Mouse (Mus musculus): ENCODE measurements around the gene 6030468B19Rik. TPM values are rescaled to one million over a fixed set of nuclear protein-coding genes. Genes with fewer than 3 reads are reported as not detected.
A peak's percentile ranks its signal among the peaks of the same experiment; 100 is the strongest.
"Not testable (repeated sequence)": the region's sequence is repeated elsewhere in the genome, so short reads cannot be mapped to it uniquely, and the experiment has no call there.

Gene 6030468B19Rik
- polyA plus RNA-seq, 1 experiment from 2014 or later: 0.19 TPM

- Histone ChIP-seq H3K4me1 (ENCODE audit: control insufficient read depth in 2 of 2, insufficient read depth in 2 of 2, low read length in 2 of 2) (peaks cover 29 to 37% of the 10 kb centered on the region in 2 experiments), H3K9me3 (ENCODE audit: control insufficient read depth, low read length) (no peaks in the 10 kb centered on the region), H3K4me2 (ENCODE audit: low read length) (peak overlapping the region; percentile 100), H3K9ac (ENCODE audit: low read length) (peak overlapping the region; percentile 68), H3K27me3 (ENCODE audit: control insufficient read depth, insufficient read depth, low read length) (no peaks in the 10 kb centered on the region), H3K4me3 (ENCODE audit: control insufficient read depth in 1 of 2, insufficient read depth in 1 of 2, low read depth in 1 of 2, low read length in 2 of 2) (peak overlapping the region; percentile 44 to 60), H3K36me3 (ENCODE audit: control insufficient read depth, insufficient read depth, low read length) (peaks cover 5% of the 10 kb centered on the region), H3K27ac (replicated peaks in 1 of 2; ENCODE audit: control insufficient read depth in 1 of 2, insufficient read depth in 1 of 2, low read depth in 2 of 2, low read length in 2 of 2) (peak overlapping the region; percentile 65 to 94)
- WGBS: 4% methylated on average over 30 of the region's 31 CpGs
- ATAC-seq (ENCODE audit: insufficient number of reproducible peaks, insufficient read depth, low FRiP score, low read depth): no peak
These were observed 14.4 kb upstream of the 6030468B19Rik start for GRCm38 (mm10) chr11:117783089-117783488.

GRCm38 (mm10) chr11:117783683-117784309 is 13.7 kb upstream of the 6030468B19Rik start:
- H3K4me3 ChIP-seq (ENCODE audit: control insufficient read depth in 1 of 2, insufficient read depth in 1 of 2, low read depth in 1 of 2, low read length in 2 of 2): peak overlapping the region; percentile 5 to 60; a peak in 2 of 4 replicates
- H3K9ac ChIP-seq (ENCODE audit: low read length): peak overlapping the region; percentile 68
- H3K36me3 ChIP-seq (ENCODE audit: control insufficient read depth, insufficient read depth, low read length): no peaks in the 10 kb centered on the region
- H3K27ac ChIP-seq (replicated peaks in 1 of 2; ENCODE audit: control insufficient read depth in 1 of 2, insufficient read depth in 1 of 2, low read depth in 2 of 2, low read length in 2 of 2): no peak overlapping the region; a peak in 1 of 4 replicates
- H3K4me2 ChIP-seq (ENCODE audit: low read length): peak overlapping the region; percentile 100
- no peak for ATAC-seq (ENCODE audit: insufficient number of reproducible peaks, insufficient read depth, low FRiP score, low read depth)
- WGBS: 44% methylated on average over 10 of the region's 10 CpGs
- H3K27me3 ChIP-seq (ENCODE audit: control insufficient read depth, insufficient read depth, low read length): no peaks in the 10 kb centered on the region
- peaks cover 26 to 31% of the 10 kb centered on the region in 2 experiments for H3K4me1 ChIP-seq (ENCODE audit: control insufficient read depth in 2 of 2, insufficient read depth in 2 of 2, low read length in 2 of 2)
- H3K9me3 ChIP-seq (ENCODE audit: control insufficient read depth, low read length): no peaks in the 10 kb centered on the region

GRCm38 (mm10) chr11:117786294-117786693 is 11.2 kb upstream of the 6030468B19Rik start:
- 9% methylated on average over 10 of the region's 10 CpGs for WGBS
- no peak for ATAC-seq (ENCODE audit: insufficient number of reproducible peaks, insufficient read depth, low FRiP score, low read depth)
- H3K27ac ChIP-seq (replicated peaks in 1 of 2; ENCODE audit: control insufficient read depth in 1 of 2, insufficient read depth in 1 of 2, low read depth in 2 of 2, low read length in 2 of 2): no peak overlapping the region
- no peak overlapping the region for H3K4me2 ChIP-seq (ENCODE audit: low read length)
- peaks cover 3% of the 10 kb centered on the region; the same call in 1 of the 2 replicates for H3K27me3 ChIP-seq (ENCODE audit: control insufficient read depth, insufficient read depth, low read length)
- H3K9me3 ChIP-seq (ENCODE audit: control insufficient read depth, low read length): no peaks in the 10 kb centered on the region
- H3K36me3 ChIP-seq (ENCODE audit: control insufficient read depth, insufficient read depth, low read length): no peaks in the 10 kb centered on the region
- no peak overlapping the region for H3K4me3 ChIP-seq (ENCODE audit: control insufficient read depth in 1 of 2, insufficient read depth in 1 of 2, low read depth in 1 of 2, low read length in 2 of 2)
- H3K9ac ChIP-seq (ENCODE audit: low read length): no peak overlapping the region
- peaks cover 13 to 26% of the 10 kb centered on the region in 2 experiments for H3K4me1 ChIP-seq (ENCODE audit: control insufficient read depth in 2 of 2, insufficient read depth in 2 of 2, low read length in 2 of 2)

DNA sequence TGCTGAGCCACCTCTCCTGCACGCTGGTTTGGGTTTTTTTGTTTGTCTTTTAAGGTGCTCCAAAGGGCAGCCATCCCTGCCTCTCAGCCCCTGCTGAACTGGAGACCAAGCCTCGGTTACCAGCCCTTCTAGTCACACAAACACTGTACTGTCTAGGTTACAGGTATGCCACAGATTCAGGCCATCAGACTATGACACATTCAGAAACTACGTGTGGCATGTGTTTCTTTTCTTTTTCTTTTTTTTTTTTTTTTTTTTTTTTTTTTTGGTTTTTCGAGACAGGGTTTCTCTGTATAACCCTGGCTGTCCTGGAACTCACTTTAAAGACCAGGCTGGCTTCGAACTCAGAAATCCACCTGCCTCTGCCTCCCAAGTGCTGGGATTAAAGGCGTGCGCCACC is 9.0 kb upstream of the 6030468B19Rik start:
- not testable (repeated sequence) for H3K27ac ChIP-seq (replicated peaks in 1 of 2; ENCODE audit: control insufficient read depth in 1 of 2, insufficient read depth in 1 of 2, low read depth in 2 of 2, low read length in 2 of 2); H3K4me3 ChIP-seq (ENCODE audit: control insufficient read depth in 1 of 2, insufficient read depth in 1 of 2, low read depth in 1 of 2, low read length in 2 of 2); H3K4me2 ChIP-seq (ENCODE audit: low read length); H3K9ac ChIP-seq (ENCODE audit: low read length); ATAC-seq (ENCODE audit: insufficient number of reproducible peaks, insufficient read depth, low FRiP score, low read depth); H3K36me3 ChIP-seq (ENCODE audit: control insufficient read depth, insufficient read depth, low read length); H3K9me3 ChIP-seq (ENCODE audit: control insufficient read depth, low read length); H3K27me3 ChIP-seq (ENCODE audit: control insufficient read depth, insufficient read depth, low read length)
- H3K4me1 ChIP-seq (ENCODE audit: control insufficient read depth in 2 of 2, insufficient read depth in 2 of 2, low read length in 2 of 2): peaks cover 6 to 10% of the 10 kb centered on the region in 2 experiments
- 80% methylated on average over 6 of the region's 7 CpGs for WGBS

DNA sequence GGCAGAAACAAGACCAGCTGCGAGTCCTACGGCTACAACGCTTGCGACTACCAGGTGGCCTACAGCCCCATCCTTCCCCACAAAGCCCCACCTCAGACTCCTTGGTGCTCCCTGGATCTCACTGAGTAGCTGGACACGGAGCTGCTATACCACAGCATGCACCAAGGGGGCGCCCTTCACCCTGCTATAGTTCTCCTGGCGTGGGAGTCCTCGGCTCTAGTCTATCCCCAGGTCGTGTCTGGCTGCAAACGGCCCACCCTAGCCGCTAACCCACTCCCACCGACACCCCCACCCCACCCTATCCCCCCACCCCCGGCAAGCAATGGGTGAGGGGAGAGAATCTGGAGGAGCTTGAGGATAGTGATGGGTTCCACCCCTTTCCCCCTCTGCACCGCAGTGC is 7.2 kb upstream of the 6030468B19Rik start:
- Histone ChIP-seq H3K9me3 (ENCODE audit: control insufficient read depth, low read length) (no peaks in the 10 kb centered on the region), H3K4me3 (ENCODE audit: control insufficient read depth in 1 of 2, insufficient read depth in 1 of 2, low read depth in 1 of 2, low read length in 2 of 2) (peak overlapping the region in 1 of 2 experiments; percentile 10; a peak in 2 of 4 replicates), H3K27me3 (ENCODE audit: control insufficient read depth, insufficient read depth, low read length) (peaks cover 5% of the 10 kb centered on the region; the same call in 1 of the 2 replicates), H3K4me1 (ENCODE audit: control insufficient read depth in 2 of 2, insufficient read depth in 2 of 2, low read length in 2 of 2) (peaks cover 5 to 10% of the 10 kb centered on the region in 2 experiments; a peak in 3 of 4 replicates), H3K4me2 (ENCODE audit: low read length) (peak overlapping the region; percentile 54), H3K36me3 (ENCODE audit: control insufficient read depth, insufficient read depth, low read length) (no peaks in the 10 kb centered on the region), H3K27ac (replicated peaks in 1 of 2; ENCODE audit: control insufficient read depth in 1 of 2, insufficient read depth in 1 of 2, low read depth in 2 of 2, low read length in 2 of 2) (no peak overlapping the region), H3K9ac (ENCODE audit: low read length) (no peak overlapping the region)
- ATAC-seq (ENCODE audit: insufficient number of reproducible peaks, insufficient read depth, low FRiP score, low read depth): peak; percentile 47; the same call in 1 of the 2 replicates
- 3% methylated on average over 14 of the region's 14 CpGs for WGBS

DNA sequence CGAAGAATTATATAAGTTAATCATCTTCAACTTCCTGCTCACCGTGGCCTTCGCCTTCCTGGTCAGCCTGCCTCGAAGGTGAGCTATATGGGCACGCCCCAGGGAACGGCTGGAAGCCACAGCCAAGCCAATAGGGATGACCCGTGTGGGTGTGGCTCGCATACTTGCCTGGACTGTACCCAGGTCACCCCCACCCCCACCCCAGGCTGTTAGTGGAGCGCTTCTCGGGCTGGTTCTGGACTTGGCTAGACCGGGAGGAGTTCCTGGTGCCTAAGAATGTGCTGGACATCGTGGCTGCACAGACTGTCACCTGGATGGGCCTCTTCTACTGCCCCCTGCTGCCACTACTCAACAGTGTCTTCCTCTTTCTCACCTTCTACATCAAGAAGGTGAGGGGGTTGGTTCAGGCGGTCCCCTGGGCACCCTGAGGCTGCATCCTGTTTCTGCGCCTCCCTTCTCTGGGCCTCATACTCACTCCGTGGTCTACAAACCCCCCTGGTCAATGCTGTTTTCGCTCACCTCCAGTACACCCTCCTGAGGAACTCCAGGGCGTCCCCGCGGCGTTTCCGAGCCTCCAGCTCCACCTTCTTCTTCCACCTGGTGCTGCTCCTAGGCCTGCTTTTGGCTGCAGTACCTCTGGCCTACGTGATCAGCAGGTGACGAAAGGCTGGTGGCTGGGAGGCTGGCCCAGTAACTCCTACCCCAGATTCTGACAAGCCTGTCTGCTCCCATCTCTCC is 6.6 kb upstream of the 6030468B19Rik start:
- Histone ChIP-seq H3K4me1 (ENCODE audit: control insufficient read depth in 2 of 2, insufficient read depth in 2 of 2, low read length in 2 of 2) (peaks cover 5 to 10% of the 10 kb centered on the region in 2 experiments; a peak in 3 of 4 replicates), H3K9me3 (ENCODE audit: control insufficient read depth, low read length) (no peaks in the 10 kb centered on the region), H3K4me3 (ENCODE audit: control insufficient read depth in 1 of 2, insufficient read depth in 1 of 2, low read depth in 1 of 2, low read length in 2 of 2) (peak overlapping the region in 1 of 2 experiments; percentile 10; a peak in 2 of 4 replicates), H3K27me3 (ENCODE audit: control insufficient read depth, insufficient read depth, low read length) (peaks cover 5% of the 10 kb centered on the region; the same call in 1 of the 2 replicates), H3K36me3 (ENCODE audit: control insufficient read depth, insufficient read depth, low read length) (no peaks in the 10 kb centered on the region), H3K27ac (replicated peaks in 1 of 2; ENCODE audit: control insufficient read depth in 1 of 2, insufficient read depth in 1 of 2, low read depth in 2 of 2, low read length in 2 of 2) (no peak overlapping the region), H3K9ac (ENCODE audit: low read length) (no peak overlapping the region), H3K4me2 (ENCODE audit: low read length) (peak overlapping the region; percentile 54)
- peak; percentile 40; the same call in 1 of the 2 replicates for ATAC-seq (ENCODE audit: insufficient number of reproducible peaks, insufficient read depth, low FRiP score, low read depth)
- 29% methylated on average over 23 of the region's 23 CpGs for WGBS

GRCm38 (mm10) chr11:117791441-117791761 is 6.1 kb upstream of the 6030468B19Rik start:
- H3K9me3 ChIP-seq (ENCODE audit: control insufficient read depth, low read length): no peaks in the 10 kb centered on the region
- no peak overlapping the region for H3K9ac ChIP-seq (ENCODE audit: low read length)
- H3K4me1 ChIP-seq (ENCODE audit: control insufficient read depth in 2 of 2, insufficient read depth in 2 of 2, low read length in 2 of 2): peaks cover 5 to 10% of the 10 kb centered on the region in 2 experiments; a peak in 3 of 4 replicates
- H3K4me2 ChIP-seq (ENCODE audit: low read length): no peak overlapping the region
- no peak overlapping the region for H3K4me3 ChIP-seq (ENCODE audit: control insufficient read depth in 1 of 2, insufficient read depth in 1 of 2, low read depth in 1 of 2, low read length in 2 of 2)
- no peaks in the 10 kb centered on the region for H3K36me3 ChIP-seq (ENCODE audit: control insufficient read depth, insufficient read depth, low read length)
- 82% methylated on average over 9 of the region's 9 CpGs for WGBS
- H3K27ac ChIP-seq (replicated peaks in 1 of 2; ENCODE audit: control insufficient read depth in 1 of 2, insufficient read depth in 1 of 2, low read depth in 2 of 2, low read length in 2 of 2): no peak overlapping the region
- H3K27me3 ChIP-seq (ENCODE audit: control insufficient read depth, insufficient read depth, low read length): peaks cover 5% of the 10 kb centered on the region; the same call in 1 of the 2 replicates
- ATAC-seq (ENCODE audit: insufficient number of reproducible peaks, insufficient read depth, low FRiP score, low read depth): no peak

Data from heart, embryonic 14.5 days (tissue).